Mouse (Mus musculus): ENCODE data around the gene Nemf. TPM values are rescaled to one million over a fixed set of nuclear protein-coding genes. Genes with fewer than 3 reads are reported as not detected.

Nemf gene
- total RNA-seq, 1 experiment = 47.9 TPM

DNA sequence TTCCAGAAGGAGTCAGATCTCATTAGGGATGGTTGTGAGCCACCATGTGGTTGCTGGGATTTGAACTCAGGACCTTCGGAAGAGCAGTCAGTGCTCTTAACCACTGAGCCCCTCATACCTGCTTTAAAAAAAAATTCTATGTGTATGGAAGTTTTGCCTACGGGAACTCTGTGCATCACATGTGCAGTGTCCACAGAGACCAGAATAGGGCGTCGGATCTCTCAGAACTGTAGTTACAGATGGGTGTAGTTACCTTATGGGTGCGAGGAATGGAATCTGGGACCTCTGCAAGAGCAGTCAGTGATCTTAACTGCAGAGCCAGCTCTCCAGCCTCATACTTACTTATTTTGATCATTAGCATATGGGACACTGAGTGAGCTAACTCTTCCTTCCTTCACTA lies 94.7 kb downstream of the Nemf start:
- no peak for TF ChIP-seq ZNF384 (IDR thresholded peaks at IDR 0.05; ENCODE audit: low read depth, low read length)
- no peak for TF ChIP-seq ZC3H11A (IDR thresholded peaks at IDR 0.05; ENCODE audit: borderline replicate concordance, low read depth, low read length)
- TF ChIP-seq HCFC1 (IDR thresholded peaks at IDR 0.05; ENCODE audit: borderline replicate concordance, insufficient read depth, low read length) = no peak
- TF ChIP-seq CHD2 (IDR thresholded peaks at IDR 0.05; ENCODE audit: low read depth, low read length) = no peak
- TF ChIP-seq MAFK (IDR thresholded peaks at IDR 0.05; ENCODE audit: insufficient read depth, low read depth, low read length) = no peak
- no peak for DNase-seq (ENCODE audit: low read depth, low spot score)
- H3K4me1 ChIP-seq (ENCODE audit: control insufficient read depth in 2 of 2, insufficient read depth in 2 of 2, low read length in 2 of 2, poor library complexity in 1 of 2) = no peaks in the 10 kb centered on the region
- H3K4me3 ChIP-seq (ENCODE audit: insufficient read depth in 1 of 2, low read depth in 1 of 2, low read length in 2 of 2, poor library complexity in 1 of 2, severe bottlenecking in 1 of 2) = no peak overlapping the region
- in situ Hi-C loops (cut with MboI; ENCODE audit: low sequenced_read_pairs in 2 of 2, unreplicated experiment in 2 of 2) = no loop called here
- no peak overlapping the region for H3K9ac ChIP-seq (ENCODE audit: insufficient read depth, low read depth, low read length, poor library complexity, severe bottlenecking)
- H3K27ac ChIP-seq (ENCODE audit: insufficient read depth, low read depth, low read length, poor library complexity, severe bottlenecking) = no peak overlapping the region
- no peaks in the 10 kb centered on the region for H3K9me3 ChIP-seq (ENCODE audit: control insufficient read depth, insufficient read depth, low read depth, low read length)
- H3K36me3 ChIP-seq (ENCODE audit: control insufficient read depth, insufficient read depth, low read length, poor library complexity, severe bottlenecking) = no peaks in the 10 kb centered on the region

Other genes starting within 250 kb of the Nemf start
- 5,422 and 5,676 TPM in 2 replicates for gene Rps29, start 198.0 kb downstream of the Nemf start, total RNA-seq (2012; rRNA removed)
- 4.7 and 10.4 TPM in 2 replicates for gene Lrr1, start 188.4 kb downstream of the Nemf start, total RNA-seq (2012; rRNA removed)
- 947 and 1,086 TPM in 2 replicates for gene Rpl36al, start 173.1 kb downstream of the Nemf start, total RNA-seq (2012; rRNA removed)
- gene Mgat2, start 173.0 kb downstream of the Nemf start, total RNA-seq (2012; rRNA removed) = 53.8 and 56.8 TPM in 2 replicates
- 10.1 and 11.7 TPM in 2 replicates for gene Gm49383, start 160.1 kb downstream of the Nemf start, total RNA-seq (2012; rRNA removed)
- 3.6 and 4.3 TPM in 2 replicates for gene Dnaaf2, start 158.7 kb downstream of the Nemf start, total RNA-seq (2012; rRNA removed)
- gene Gm49384, start 152.9 kb downstream of the Nemf start, total RNA-seq (2012; rRNA removed) = 9.8 and 12.1 TPM in 2 replicates
- gene Pole2, start 129.0 kb downstream of the Nemf start, total RNA-seq (2012; rRNA removed) = 23.2 and 24.4 TPM in 2 replicates
- gene Klhdc1, start 116.0 kb downstream of the Nemf start, total RNA-seq (2012; rRNA removed) = 1.3 and 1.7 TPM in 2 replicates
- gene Klhdc2, start 60.5 kb downstream of the Nemf start, total RNA-seq (2012; rRNA removed) = 28.2 and 40.7 TPM in 2 replicates
- 74.7 and 89.3 TPM in 2 replicates for gene Arf6, start 15.0 kb upstream of the Nemf start, total RNA-seq (2012; rRNA removed)
- gene Gm9887, start 15.3 kb upstream of the Nemf start, total RNA-seq (2012; rRNA removed) = 1.4 and 2.6 TPM in 2 replicates
- 6.9 and 7.5 TPM in 2 replicates for gene Vcpkmt, start 225.9 kb upstream of the Nemf start, total RNA-seq (2012; rRNA removed)

Data from ES-E14 (cell line).